Mouse (Mus musculus): ENCODE data around the gene Inka1. TPM values are rescaled to one million over a fixed set of nuclear protein-coding genes. Genes with fewer than 3 reads are reported as not detected.

Inka1 gene
- polyA plus RNA-seq, 1 experiment from 2014 or later: 112 TPM

DNA sequence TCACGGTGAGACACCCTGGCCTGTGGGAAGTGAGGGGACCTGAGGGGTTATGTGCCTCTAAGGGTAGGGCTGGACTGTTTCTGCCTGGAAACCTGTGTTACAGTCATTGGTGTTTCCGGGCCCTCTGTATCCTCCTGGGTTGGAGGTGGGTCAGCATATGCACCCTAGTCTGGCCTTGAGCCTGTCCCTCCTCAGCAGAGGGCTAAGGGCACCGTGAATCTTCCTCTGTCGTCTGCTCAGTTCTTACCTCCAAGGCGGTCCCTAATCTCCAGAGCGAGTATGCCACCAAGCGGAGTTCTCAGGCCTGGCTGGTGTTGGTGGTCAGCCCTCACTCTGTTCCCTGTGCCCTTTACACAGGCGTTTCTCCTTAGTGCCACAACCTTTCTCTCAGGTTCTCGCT is 22.8 kb downstream of the Inka1 start:
- peaks cover 99% of the 10 kb centered on the region for H3K36me3 ChIP-seq (replicated peaks)
- H3K27ac ChIP-seq (replicated peaks): 0 out of 2 replicates have a peak overlapping the region, but pooled peaks have one; percentile 7
- 93% methylated on average over 9 of the region's 9 CpGs for WGBS

DNA sequence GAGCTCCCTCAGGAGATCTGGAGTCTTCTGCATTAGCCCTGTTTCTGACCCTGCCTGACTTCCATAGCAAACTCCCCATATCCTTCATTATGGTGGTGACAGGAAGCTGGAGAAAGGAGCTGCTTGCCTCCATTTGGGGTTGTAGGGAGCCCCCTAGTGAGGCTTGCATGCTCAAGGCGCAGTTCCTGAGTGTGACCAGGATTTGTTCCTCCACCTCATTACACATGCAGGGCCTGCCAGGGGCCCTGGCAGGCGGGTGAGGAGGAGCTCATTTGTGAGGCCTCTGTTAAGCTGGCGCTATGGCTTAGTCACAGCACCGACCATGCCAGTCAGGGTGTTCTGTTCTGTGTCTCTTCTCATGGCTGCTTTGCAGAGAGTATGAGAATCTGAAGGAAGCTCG is 23.8 kb downstream of the Inka1 start:
- H3K27me3 ChIP-seq (replicated peaks; ENCODE audit: low read depth, poor library complexity, severe bottlenecking): no peaks in the 10 kb centered on the region
- peaks cover 100% of the 10 kb centered on the region for H3K36me3 ChIP-seq (replicated peaks)
- H3K4me3 ChIP-seq: no peak overlapping the region
- DNase-seq (ENCODE audit: low spot score): no peak
- 0 out of 2 replicates have a peak, but pooled peaks cover 4% of the 10 kb centered on the region for H3K4me1 ChIP-seq
- WGBS: 59% methylated on average over 5 of the region's 5 CpGs
- H3K27ac ChIP-seq (replicated peaks): no peak overlapping the region
- H3K9me3 ChIP-seq: no peaks in the 10 kb centered on the region

More for the DNA sequence above, 22.8 kb downstream of the Inka1 start:
- Histone ChIP-seq H3K4me1 (0 out of 2 replicates have a peak, but pooled peaks cover 4% of the 10 kb centered on the region), H3K9me3 (no peaks in the 10 kb centered on the region), H3K27me3 (replicated peaks; ENCODE audit: low read depth, poor library complexity, severe bottlenecking) (no peaks in the 10 kb centered on the region), H3K4me3 (no peak overlapping the region)
- DNase-seq (ENCODE audit: low spot score): no peak

DNA sequence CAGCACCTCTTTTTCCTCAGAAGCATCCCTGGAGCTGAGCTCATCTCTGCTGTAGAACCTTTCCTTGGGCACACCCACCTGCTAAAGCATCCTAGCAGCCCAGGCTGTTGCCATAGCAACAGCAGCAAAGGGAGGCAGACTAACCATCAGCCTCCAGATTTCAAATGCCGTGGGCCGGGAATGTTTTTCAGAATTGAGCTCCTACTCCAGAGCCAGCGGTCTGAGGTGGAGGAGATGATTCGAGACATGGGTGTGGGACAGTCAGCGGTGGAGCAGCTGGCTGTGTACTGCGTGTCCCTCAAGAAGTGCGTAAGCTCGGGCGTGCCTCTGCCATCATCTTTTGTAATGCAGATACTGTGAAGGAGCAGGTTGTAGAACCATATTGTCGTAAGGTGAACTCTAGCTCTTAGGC is 24.3 kb downstream of the Inka1 start:
- no peak for DNase-seq (ENCODE audit: low spot score)

DNA sequence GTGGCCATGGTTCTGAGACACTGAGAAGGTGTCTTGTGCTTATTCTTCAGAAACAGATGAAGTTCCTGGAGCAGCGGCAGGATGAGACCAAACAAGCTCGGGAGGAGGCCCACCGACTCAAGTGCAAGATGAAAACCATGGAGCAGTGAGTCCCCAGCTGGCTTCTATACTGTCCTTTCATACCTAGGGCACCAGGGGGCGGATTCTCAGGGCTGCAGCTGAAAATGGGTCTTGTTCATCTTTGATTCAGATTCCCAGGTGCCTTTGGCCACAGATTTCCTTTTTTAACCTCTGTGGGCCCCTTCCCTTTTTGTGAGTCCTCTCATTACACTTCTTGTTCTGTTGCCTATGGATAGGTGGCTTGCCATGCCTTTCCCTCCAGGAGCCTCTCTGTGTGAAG is 24.8 kb downstream of the Inka1 start:
- no peak for DNase-seq (ENCODE audit: low spot score)
- no peaks in the 10 kb centered on the region for H3K9me3 ChIP-seq
- H3K4me1 ChIP-seq: 0 out of 2 replicates have a peak, but pooled peaks cover 4% of the 10 kb centered on the region
- WGBS: 77% methylated on average over 4 of the region's 4 CpGs
- H3K27me3 ChIP-seq (replicated peaks; ENCODE audit: low read depth, poor library complexity, severe bottlenecking): no peaks in the 10 kb centered on the region
- no peak overlapping the region for H3K27ac ChIP-seq (replicated peaks)
- no peak overlapping the region for H3K4me3 ChIP-seq
- peaks cover 100% of the 10 kb centered on the region for H3K36me3 ChIP-seq (replicated peaks)

More for the DNA sequence above, 24.3 kb downstream of the Inka1 start:
- 90% methylated on average over 10 of the region's 10 CpGs for WGBS
- Histone ChIP-seq H3K9me3 (no peaks in the 10 kb centered on the region), H3K4me1 (0 out of 2 replicates have a peak, but pooled peaks cover 4% of the 10 kb centered on the region), H3K36me3 (replicated peaks) (peaks cover 100% of the 10 kb centered on the region), H3K27ac (replicated peaks) (no peak overlapping the region), H3K27me3 (replicated peaks; ENCODE audit: low read depth, poor library complexity, severe bottlenecking) (no peaks in the 10 kb centered on the region), H3K4me3 (no peak overlapping the region)

DNA sequence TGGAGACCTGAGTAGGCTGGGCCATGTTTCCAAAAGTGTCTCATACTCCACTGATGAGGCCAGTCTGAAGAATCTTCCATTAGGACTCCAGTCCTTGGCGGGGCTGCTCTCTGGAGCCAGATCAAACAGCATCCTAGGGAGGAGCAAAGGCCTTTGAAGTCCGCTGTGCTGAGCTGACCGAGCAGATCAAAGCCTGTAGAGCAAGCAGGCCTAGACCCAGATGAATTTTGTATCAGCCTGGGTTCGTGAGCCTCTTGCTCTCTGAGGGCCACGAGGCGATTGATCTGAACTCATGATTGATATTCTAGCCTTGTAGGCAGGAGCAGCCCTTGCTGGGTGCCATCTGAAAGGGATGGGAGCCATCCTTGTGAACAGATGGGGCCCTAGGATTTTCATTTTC is 25.8 kb downstream of the Inka1 start:
- Histone ChIP-seq H3K9me3 (no peaks in the 10 kb centered on the region), H3K27ac (replicated peaks) (no peak overlapping the region), H3K4me3 (no peak overlapping the region), H3K36me3 (replicated peaks) (peaks cover 99% of the 10 kb centered on the region), H3K4me1 (0 out of 2 replicates have a peak, but pooled peaks cover 4% of the 10 kb centered on the region), H3K27me3 (replicated peaks; ENCODE audit: low read depth, poor library complexity, severe bottlenecking) (no peaks in the 10 kb centered on the region)
- WGBS: 79% methylated on average over 6 of the region's 6 CpGs
- DNase-seq (ENCODE audit: low spot score): no peak

DNA sequence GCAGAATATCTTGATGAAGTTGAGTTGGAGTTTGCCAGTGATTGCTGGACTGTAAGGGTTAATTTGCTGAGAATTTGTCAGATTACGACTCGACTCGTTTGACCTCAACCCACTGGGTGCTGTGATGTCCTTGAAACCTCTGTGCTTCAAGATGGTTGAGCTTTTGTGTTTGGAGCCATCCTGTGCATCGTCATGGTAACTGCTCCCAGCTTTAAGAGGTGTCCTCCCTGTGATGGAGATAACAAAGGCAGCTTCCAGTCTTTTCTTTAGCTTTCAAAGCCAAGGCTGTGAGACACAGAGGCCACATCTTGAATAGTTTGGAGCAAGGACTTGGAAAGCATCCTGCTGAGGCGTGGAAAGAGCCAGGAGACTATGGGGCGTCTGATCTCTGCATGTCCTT is 28.5 kb downstream of the Inka1 start:
- Histone ChIP-seq H3K4me3 (no peak overlapping the region), H3K27ac (replicated peaks) (no peak overlapping the region), H3K9me3 (no peaks in the 10 kb centered on the region), H3K27me3 (replicated peaks; ENCODE audit: low read depth, poor library complexity, severe bottlenecking) (no peaks in the 10 kb centered on the region), H3K4me1 (peaks cover 12% of the 10 kb centered on the region), H3K36me3 (replicated peaks) (peaks cover 78% of the 10 kb centered on the region)
- no peak for DNase-seq (ENCODE audit: low spot score)
- 72% methylated on average over 6 of the region's 6 CpGs for WGBS

DNA sequence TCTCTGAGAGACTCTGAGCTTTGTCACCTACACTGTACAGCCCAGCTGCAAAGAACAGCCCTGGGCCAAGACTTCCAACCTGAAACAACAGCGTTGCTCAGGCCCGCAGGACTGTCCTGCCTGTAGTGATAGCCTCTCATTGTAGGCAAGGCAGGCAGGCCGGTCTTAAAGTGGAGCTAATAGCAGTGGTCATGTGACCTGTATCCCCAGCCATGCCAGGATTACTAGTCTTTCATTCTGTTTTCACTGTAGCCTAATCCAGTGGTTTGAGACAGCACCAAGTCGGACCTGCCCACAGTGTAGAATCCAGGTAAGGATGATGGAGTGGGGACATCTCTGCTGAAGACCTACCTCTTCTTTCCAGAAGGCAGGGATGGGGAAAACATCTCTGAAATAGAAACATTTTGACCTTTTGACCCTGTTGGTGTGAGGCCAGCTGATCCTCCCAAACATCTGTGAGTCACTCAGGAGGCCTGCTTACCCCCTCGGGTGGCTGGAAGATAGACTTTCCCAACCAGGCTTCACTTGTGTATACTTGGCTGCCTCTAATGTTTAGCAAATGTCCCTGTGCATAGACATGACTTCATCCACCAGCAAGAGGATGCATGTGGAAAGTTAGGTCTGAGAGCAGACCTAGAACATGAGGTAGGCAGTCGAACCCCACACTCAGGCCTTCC is 29.9 kb downstream of the Inka1 start:
- H3K4me1 ChIP-seq: peaks cover 22% of the 10 kb centered on the region
- no peak overlapping the region for H3K4me3 ChIP-seq
- peaks cover 64% of the 10 kb centered on the region for H3K36me3 ChIP-seq (replicated peaks)
- 77% methylated on average over 6 of the region's 6 CpGs for WGBS
- H3K27me3 ChIP-seq (replicated peaks; ENCODE audit: low read depth, poor library complexity, severe bottlenecking): no peaks in the 10 kb centered on the region
- no peaks in the 10 kb centered on the region for H3K9me3 ChIP-seq
- no peak overlapping the region for H3K27ac ChIP-seq (replicated peaks)
- DNase-seq (ENCODE audit: low spot score): no peak

DNA sequence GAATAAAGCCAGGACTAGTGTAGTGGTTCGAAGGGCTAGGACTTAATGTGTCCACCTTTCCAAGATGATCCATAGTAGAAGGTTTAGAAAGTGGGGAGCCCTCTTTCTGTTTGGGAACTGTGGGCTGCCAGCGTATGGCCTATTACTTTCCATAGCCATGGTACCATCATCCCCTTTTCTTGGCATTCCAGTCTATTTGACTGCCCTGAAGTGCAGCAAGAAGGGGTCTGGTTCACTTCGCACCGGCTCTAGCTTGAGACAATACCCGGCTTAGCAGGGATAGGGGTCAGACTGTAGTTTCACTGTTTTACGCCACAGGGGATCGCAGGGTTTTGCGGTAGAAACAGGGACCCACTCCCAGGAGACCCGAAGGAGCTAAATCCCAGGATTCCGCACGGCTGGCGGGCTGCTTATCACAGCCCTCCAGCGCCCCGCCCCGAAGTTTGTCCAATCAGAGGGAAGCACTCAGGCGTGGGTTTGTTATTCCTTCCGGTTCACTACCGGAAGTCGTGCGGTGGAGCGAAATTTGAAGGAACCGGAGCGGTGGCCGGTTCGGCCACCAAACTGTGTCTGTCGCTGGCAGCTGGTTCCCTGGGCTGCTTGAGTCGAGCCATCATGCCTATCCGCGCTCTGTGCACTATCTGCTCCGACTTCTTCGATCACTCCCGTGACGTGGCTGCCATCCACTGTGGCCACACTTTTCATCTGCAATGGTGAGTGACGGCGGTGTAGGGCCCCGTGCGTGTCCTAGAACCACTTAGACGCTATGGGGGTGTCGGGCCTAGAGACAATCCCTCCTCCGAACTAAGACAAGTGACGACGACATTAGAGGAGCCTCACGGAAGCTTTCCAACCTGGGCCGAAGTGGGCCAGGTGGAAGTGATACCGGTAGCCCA is 35.0 kb downstream of the Inka1 start:
- Histone ChIP-seq H3K36me3 (replicated peaks) (peaks cover 18% of the 10 kb centered on the region), H3K27me3 (replicated peaks; ENCODE audit: low read depth, poor library complexity, severe bottlenecking) (no peaks in the 10 kb centered on the region), H3K4me1 (peaks cover 32% of the 10 kb centered on the region), H3K27ac (replicated peaks) (peak overlapping the region; percentile 90), H3K9me3 (no peaks in the 10 kb centered on the region), H3K4me3 (peak overlapping the region; percentile 90)
- peak; percentile 94 for DNase-seq (ENCODE audit: low spot score)
- 14% methylated on average over 45 of the region's 45 CpGs for WGBS

DNA sequence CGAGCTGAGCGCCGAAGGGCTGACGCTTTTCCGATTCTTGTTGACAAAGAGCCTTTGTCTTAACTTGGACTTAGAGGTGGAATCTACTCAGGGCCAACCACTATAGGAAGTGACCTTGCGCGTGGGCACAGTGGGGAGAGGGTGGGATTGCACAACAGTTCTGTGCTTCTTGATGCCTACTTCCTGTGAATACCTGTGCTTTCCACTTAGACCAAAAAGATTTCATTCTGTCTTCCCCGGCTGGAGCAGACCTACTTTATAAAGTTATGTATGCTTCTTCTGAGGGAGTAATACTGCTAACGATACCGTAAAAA is 35.8 kb downstream of the Inka1 start, which contains the start of gene Traip:
TSS of gene Traip (plus strand) at position 215 of the 314 bp plus-strand sequence.
- Histone ChIP-seq H3K36me3 (replicated peaks) (peaks cover 10% of the 10 kb centered on the region), H3K27me3 (replicated peaks; ENCODE audit: low read depth, poor library complexity, severe bottlenecking) (no peaks in the 10 kb centered on the region), H3K4me3 (peak within 1 kb of the TSS; percentile 90), H3K4me1 (peaks cover 32% of the 10 kb centered on the region), H3K9me3 (no peaks in the 10 kb centered on the region), H3K27ac (replicated peaks) (peak within 1 kb of the TSS; percentile 90)
- no peak for DNase-seq (ENCODE audit: low spot score)
- WGBS: 88% methylated on average over 10 of the region's 10 CpGs

DNA sequence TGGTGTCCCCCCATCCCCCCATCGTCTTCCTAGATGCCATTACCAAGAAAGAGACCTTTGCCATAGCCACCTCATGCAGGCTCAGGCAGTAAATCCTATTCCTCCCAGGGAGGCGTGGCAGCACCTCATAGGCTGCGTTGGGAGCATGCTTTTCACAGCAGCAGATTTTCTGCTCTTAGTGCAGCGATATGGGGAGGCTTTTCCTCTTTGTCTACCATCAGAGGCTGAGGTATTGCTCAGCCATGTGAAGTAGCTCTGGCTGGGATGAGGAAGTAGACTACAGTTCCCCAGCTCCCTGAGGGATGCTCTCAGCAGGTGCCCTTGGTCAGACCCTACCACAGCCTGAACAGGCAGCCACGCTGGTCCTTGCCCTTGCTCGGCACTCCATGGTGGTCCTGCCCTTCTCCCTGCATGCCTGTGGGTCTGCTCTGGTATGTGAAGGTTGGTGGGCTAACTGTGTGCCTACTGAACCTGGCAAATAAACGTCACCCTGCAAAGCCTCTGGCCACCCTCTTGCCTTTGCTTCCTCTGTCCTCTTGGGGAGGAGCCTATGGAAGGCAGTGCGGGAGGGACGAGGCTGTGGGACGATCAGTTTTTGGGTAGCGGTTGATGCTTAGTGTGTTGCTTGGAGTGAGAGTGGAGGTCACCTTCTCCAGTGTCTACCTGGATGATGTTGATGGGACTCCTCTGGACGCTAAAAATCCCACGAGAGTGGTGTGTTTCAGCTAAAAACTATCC is 36.3 kb downstream of the Inka1 start:
- 82% methylated on average over 13 of the region's 13 CpGs for WGBS
- no peak overlapping the region for H3K4me3 ChIP-seq
- no peaks in the 10 kb centered on the region for H3K27me3 ChIP-seq (replicated peaks; ENCODE audit: low read depth, poor library complexity, severe bottlenecking)
- no peaks in the 10 kb centered on the region for H3K9me3 ChIP-seq
- DNase-seq (ENCODE audit: low spot score): no peak
- H3K27ac ChIP-seq (replicated peaks): peak overlapping the region; percentile 90; the same call in 1 of the 2 replicates
- peaks cover 10% of the 10 kb centered on the region for H3K36me3 ChIP-seq (replicated peaks)
- H3K4me1 ChIP-seq: peaks cover 32% of the 10 kb centered on the region

DNA sequence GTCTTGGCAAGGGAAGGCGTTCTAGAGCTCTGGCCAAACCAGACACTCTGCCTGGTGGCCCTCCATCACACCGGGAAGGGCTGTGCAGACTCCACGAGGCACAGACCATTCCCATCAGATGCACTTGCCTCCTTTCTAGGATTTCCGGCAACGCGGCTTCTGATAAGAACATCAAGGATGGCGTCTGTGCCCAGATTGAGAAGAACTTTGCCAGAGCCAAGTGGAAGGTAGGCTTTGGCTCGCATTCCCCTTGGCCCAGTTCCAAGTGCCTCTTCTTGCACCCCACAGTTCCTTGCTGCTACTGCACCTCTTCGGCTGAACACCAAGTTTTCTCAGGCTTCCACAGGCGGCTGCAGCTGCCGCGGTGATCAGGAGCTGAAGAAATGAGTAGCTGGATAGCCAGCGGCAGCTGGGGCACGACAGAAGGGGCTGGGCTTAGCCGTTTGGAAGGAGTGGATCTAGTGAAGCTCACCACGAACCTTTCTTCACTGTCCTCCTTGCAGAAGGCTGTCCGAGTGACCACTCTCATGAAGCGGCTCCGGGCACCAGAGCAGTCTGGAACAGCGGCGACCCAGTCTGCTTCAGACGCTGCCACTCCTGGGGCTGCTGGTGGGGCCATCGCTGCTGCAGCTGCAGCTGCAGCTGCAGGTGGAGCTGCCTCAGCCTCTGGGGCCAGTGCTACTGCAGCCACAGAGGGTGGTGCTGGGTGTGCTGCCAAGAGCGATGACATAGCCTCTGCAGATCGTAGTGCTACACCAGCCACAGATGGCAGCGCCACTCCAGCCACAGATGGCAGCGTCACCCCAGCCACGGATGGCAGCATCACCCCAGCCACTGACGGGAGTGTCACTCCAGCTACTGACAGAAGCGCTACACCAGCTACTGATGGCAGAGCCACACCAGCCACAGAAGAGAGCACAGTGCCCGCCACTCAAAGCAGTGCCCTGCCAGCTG is 38.2 kb downstream of the Inka1 start:
- 92% methylated on average over 31 of the region's 31 CpGs for WGBS
- Histone ChIP-seq H3K27me3 (replicated peaks; ENCODE audit: low read depth, poor library complexity, severe bottlenecking) (no peaks in the 10 kb centered on the region), H3K36me3 (replicated peaks) (peaks cover 5% of the 10 kb centered on the region; the same call in 1 of the 2 replicates)

More for the DNA sequence above, 38.2 kb downstream of the Inka1 start:
- peaks cover 27% of the 10 kb centered on the region for H3K4me1 ChIP-seq
- DNase-seq (ENCODE audit: low spot score): no peak
- no peak overlapping the region for H3K27ac ChIP-seq (replicated peaks)
- no peak overlapping the region for H3K4me3 ChIP-seq
- no peaks in the 10 kb centered on the region for H3K9me3 ChIP-seq

All from embryonic facial prominence, embryonic 10.5 days (tissue).